Mouse (Mus musculus) embryonic stem cell, embryonic (primary cell): Measurements from ENCODE around the gene Nova2.

Experiments
- CTCF ChIA-PET, 4 experiments: fragments of 300-600 bp in 2 of 4; fragments of 350-600 bp in 2 of 4; sonication (Branson Sonifier 250); formaldehyde crosslinking; loops; one replicate each; lab custom pipeline; 2022; ENCODE audit warnings: inconsistent platforms in 2 of 4; lab: Charles Lee
- POLR2A ChIA-PET, 4 experiments: fragments of 300-600 bp in 2 of 4; fragments of 350-600 bp in 2 of 4; sonication (Branson Sonifier 250); formaldehyde crosslinking; loops; one replicate each; lab custom pipeline; 2022; ENCODE audit warnings: antibody characterized with exemption in 4 of 4, inconsistent platforms in 1 of 4; lab: Charles Lee

Nova2 gene

GRCm38 (mm10) chr7:18925162-18925938 lies at the start of gene Nova2:
TSS of gene Nova2 (plus strand) at chr7:18925888.
- CTCF ChIA-PET = interaction anchor here in 3 of 4 experiments (0.5 to 2.1 kb wide), 18 partner anchors 15 to 424 kb away, joined by 3 to 7 read pairs (median 3); partner anchors contain the start of gene Ccdc61 (in 1 of the 3)

GRCm38 (mm10) chr7:18878691-18879090 lies 47.0 kb upstream of the Nova2 start:
- POLR2A ChIA-PET = no interaction called here
- CTCF ChIA-PET = interaction anchor here in 1 of 4 experiments (0.7 kb wide), 1 partner anchor 28 kb away, joined by 4 read pairs; no protein-coding TSS in a partner anchor

More at GRCm38 (mm10) chr7:18925162-18925938, at the start of gene Nova2:
- POLR2A ChIA-PET = interaction anchor here in 3 of 4 experiments (0.6 to 2.4 kb wide), 19 partner anchors 9 to 314 kb away, joined by 3 to 10 read pairs (median 4); partner anchors contain the start of gene Ccdc61 (in 1 of the 3)

DNA sequence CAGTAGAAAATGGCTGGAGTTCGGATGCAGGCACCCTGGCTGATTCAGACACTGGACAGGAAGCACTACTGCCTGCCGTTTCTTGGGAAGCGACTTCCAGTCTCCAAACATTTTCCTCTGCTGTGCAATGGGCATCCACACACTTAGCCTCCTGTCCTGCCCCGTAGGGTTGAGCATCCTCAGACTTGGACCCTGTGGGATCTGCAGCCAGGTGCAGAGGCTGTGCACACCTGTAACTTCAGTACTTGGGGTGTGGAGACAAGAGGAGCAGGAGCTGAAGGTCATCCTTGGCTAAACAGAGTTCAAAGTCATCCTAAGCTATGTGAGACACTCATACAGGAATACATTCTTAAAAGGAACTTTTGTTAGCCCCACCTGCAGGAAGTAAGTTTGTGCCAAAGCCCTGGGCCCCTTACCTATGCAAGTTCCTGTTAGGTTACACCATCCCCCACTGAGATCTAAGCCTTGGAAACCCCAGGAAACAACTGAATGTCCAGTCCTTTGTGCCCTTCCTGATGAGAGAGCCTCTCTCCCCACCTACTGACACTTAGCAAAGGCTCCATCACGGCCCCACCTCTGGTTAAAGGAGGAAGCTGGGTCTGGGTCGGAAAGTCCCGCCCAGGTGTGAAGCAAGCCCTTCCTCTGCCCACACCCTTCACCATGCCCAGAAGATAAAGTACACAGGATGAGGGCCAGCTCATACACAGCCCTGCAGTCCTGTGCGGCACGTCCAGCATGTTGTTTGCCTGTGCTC lies 41.5 kb upstream of the Nova2 start:
- ChIA-PET POLR2A (interaction anchor here in 3 of 4 experiments (0.5 to 2.3 kb wide), 12 partner anchors 9 to 857 kb away, joined by 3 to 8 read pairs (median 3); no protein-coding TSS in a partner anchor), CTCF (interaction anchor here in 3 of 4 experiments (0.6 to 1.6 kb wide), 7 partner anchors 9 to 373 kb away, joined by 3 to 14 read pairs (median 4); partner anchors contain the start of gene Pglyrp1 (in 1 of the 3))

DNA sequence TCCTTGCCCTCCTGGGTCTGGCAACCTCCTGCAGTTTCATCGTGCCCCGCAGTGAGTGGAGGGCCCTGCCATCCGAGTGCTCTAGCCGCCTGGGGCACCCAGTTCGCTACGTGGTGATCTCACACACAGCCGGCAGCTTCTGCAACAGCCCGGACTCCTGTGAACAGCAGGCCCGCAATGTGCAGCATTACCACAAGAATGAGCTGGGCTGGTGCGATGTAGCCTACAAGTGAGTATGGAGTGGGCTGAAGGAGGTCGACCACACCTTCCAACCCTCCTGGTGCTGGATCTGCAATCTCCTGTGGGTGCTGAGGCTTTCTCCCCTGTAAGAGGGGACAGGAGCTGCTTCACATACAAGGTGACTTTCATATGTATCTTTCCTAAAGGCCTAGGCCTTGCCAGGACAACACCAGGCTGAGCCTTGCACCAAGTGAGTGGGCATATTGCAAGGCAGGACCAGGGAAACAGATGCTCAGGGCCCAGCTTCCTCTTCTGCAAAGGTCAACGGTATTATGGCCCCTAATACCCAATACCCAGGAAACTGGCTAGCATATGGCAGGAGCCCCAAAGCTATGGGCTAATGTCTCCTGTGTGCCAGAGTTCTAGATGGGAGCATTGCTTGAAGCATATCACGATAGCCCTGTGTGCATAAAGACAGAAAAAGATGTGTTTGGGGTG lies 40.8 kb upstream of the Nova2 start:
- POLR2A ChIA-PET = interaction anchor here in 3 of 4 experiments (0.5 to 2.3 kb wide), 15 partner anchors 8 to 856 kb away, joined by 3 to 8 read pairs (median 3); no protein-coding TSS in a partner anchor
- CTCF ChIA-PET = interaction anchor here in 3 of 4 experiments (0.5 to 1.6 kb wide), 8 partner anchors 8 to 373 kb away, joined by 3 to 14 read pairs (median 4); partner anchors contain the start of gene Pglyrp1 (in 1 of the 3)

- POLR2A ChIA-PET = interaction anchor here in 1 of 4 experiments (0.7 to 0.9 kb wide), 2 partner anchors 14 to 75 kb away, joined by 3 to 4 read pairs; no protein-coding TSS in a partner anchor
- CTCF ChIA-PET = interaction anchor here in 1 of 4 experiments (1.0 kb wide), 2 partner anchors 13 to 224 kb away, joined by 3 read pairs; no protein-coding TSS in a partner anchor
These were observed 38.7 kb upstream of the Nova2 start for GRCm38 (mm10) chr7:18886963-18887362.

DNA sequence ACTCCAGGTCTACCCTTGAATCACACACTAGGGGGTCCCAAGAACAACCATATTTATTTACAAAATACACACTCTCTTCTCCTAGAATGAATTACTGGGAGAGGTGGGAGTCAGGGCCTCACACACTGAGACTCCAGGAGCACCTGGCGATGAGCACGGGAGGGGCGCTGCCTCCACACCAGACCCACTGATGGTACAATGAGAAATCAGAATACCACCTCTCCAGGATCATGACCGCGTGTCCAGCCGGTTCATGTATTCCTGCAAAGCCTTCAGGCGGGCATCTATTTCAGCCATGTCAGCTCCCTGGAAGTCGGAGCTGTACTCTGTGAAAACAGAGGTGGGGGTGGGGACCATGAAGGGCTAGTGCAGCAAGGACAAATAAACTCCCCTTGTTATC lies 34.8 kb upstream of the Nova2 start:
- CTCF ChIA-PET = interaction anchor here in 1 of 4 experiments (1.6 to 3.0 kb wide), 3 partner anchors 20 to 224 kb away, joined by 3 to 16 read pairs (median 5); partner anchors contain the start of gene Ccdc61
- POLR2A ChIA-PET = no interaction called here

- CTCF ChIA-PET = interaction anchor here (0.5 to 3.6 kb wide), 50 partner anchors 8 to 272 kb away, joined by 3 to 28 read pairs (median 4); partner anchors contain the start of genes Ccdc61 (in 2 of the 4), Nova2 (in 2 of the 4), Rsph6a (in 2 of the 4) and Dmwd (in 1 of the 4)
These were observed 33.7 kb upstream of the Nova2 start for GRCm38 (mm10) chr7:18891872-18892599.

GRCm38 (mm10) chr7:18893009-18893408 lies 32.7 kb upstream of the Nova2 start:
- POLR2A ChIA-PET = interaction anchor here (0.8 to 1.8 kb wide), 24 partner anchors 9 to 1837 kb away, joined by 3 to 10 read pairs (median 5); partner anchors contain the start of genes Ccdc61 (in 2 of the 4), Fbxo46 (in 1 of the 4), Mypop (in 1 of the 4) and Nanos2 (in 1 of the 4)
- CTCF ChIA-PET = interaction anchor here (0.6 to 3.6 kb wide), 19 partner anchors 9 to 1890 kb away, joined by 3 to 28 read pairs (median 4); partner anchors contain the start of genes Ccdc61 (in 2 of the 4), Nova2 (in 2 of the 4), Rsph6a (in 2 of the 4) and Foxa3 (in 1 of the 4)

More at GRCm38 (mm10) chr7:18891872-18892599, 33.7 kb upstream of the Nova2 start:
- POLR2A ChIA-PET = interaction anchor here in 2 of 4 experiments (0.9 to 1.8 kb wide), 7 partner anchors 19 to 201 kb away, joined by 3 to 9 read pairs (median 6); partner anchors contain the start of genes Foxa3 (in 1 of the 2), Nova2 (in 1 of the 2) and Six5 (in 1 of the 2)

- CTCF ChIA-PET = interaction anchor here (0.5 to 3.6 kb wide), 20 partner anchors 8 to 1891 kb away, joined by 3 to 28 read pairs (median 4); partner anchors contain the start of genes Rsph6a (in 2 of the 4), Ccdc61 (in 1 of the 4), Foxa3 (in 1 of the 4) and Nova2 (in 1 of the 4)
- POLR2A ChIA-PET = interaction anchor here (0.5 to 1.8 kb wide), 27 partner anchors 8 to 1838 kb away, joined by 3 to 10 read pairs (median 5); partner anchors contain the start of genes Ccdc61 (in 2 of the 4), Fbxo46 (in 1 of the 4), Mypop (in 1 of the 4) and Nanos2 (in 1 of the 4)
These were observed 31.8 kb upstream of the Nova2 start for GRCm38 (mm10) chr7:18893651-18894430.

- ChIA-PET CTCF (interaction anchor here in 1 of 4 experiments (0.6 to 1.8 kb wide), 3 partner anchors 9 to 196 kb away, joined by 4 to 6 read pairs (median 5); partner anchors contain the start of gene Ccdc61), POLR2A (interaction anchor here in 2 of 4 experiments (0.9 to 1.7 kb wide), 3 partner anchors 12 to 97 kb away, joined by 3 to 4 read pairs (median 3); partner anchors contain the start of gene Ccdc61 (in 1 of the 2))
These were observed 29.2 kb upstream of the Nova2 start for GRCm38 (mm10) chr7:18896536-18896935.

- CTCF ChIA-PET = interaction anchor here in 2 of 4 experiments (0.6 to 1.2 kb wide), 2 partner anchors 14 to 36 kb away, joined by 3 read pairs; no protein-coding TSS in a partner anchor
- POLR2A ChIA-PET = interaction anchor here in 3 of 4 experiments (0.6 to 4.1 kb wide), 3 partner anchors 10 to 16 kb away, joined by 3 to 20 read pairs (median 9); partner anchors contain the start of gene Ccdc61 (in 2 of the 3)
These were observed 25.2 kb upstream of the Nova2 start for GRCm38 (mm10) chr7:18900513-18900912.

DNA sequence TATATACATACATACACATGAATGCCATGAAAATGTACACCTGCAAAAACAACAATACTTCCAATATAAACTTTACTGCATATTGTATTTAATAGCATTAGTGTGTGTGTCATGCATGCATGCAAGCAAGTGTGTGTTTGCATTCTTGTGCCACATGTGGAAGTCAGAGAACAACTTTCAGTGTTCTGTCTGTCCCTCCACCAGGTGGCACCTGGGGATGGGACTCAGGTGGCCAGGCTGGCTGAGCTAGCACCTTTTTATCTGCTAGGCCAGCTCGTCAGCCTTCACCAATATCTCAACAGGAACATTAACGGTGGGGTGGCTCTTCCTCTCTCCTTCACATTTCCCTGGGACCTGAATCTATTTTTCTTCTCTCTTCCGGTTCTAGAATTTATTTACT lies 23.2 kb upstream of the Nova2 start:
- ChIA-PET CTCF (interaction anchor here in 1 of 4 experiments (1.1 kb wide), 1 partner anchor 14 kb away, joined by 3 read pairs; no protein-coding TSS in a partner anchor), POLR2A (interaction anchor here (0.7 to 4.1 kb wide), 6 partner anchors 8 to 125 kb away, joined by 3 to 20 read pairs (median 3); partner anchors contain the start of genes Ccdc61 (in 1 of the 4) and Mypop (in 1 of the 4))

DNA sequence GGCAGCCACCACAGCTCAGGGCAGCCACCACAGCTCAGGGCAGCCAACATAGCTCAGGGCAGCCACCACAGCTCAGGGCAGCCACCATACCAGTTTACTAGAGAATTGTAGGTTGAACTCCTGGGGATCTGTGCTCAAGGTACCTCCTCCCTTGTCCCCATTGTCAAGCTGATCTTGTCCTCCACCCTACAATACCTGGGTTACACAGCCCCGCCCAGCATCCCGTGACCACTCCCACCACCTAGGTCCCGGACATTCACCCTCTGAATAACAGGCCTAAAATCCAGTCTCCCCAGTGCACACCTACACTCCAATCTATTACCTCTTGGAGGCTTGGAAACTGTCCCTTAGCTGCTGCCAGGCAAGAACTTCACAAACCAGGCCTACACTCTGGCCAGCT lies 20.7 kb upstream of the Nova2 start:
- CTCF ChIA-PET = interaction anchor here (0.6 to 3.6 kb wide), 10 partner anchors 8 to 168 kb away, joined by 3 to 24 read pairs (median 5); partner anchors contain the start of gene Nova2 (in 1 of the 4)
- POLR2A ChIA-PET = interaction anchor here in 3 of 4 experiments (0.6 to 2.5 kb wide), 11 partner anchors 11 to 188 kb away, joined by 3 to 10 read pairs (median 4); partner anchors contain the start of genes Mypop (in 1 of the 3) and Nova2 (in 1 of the 3)

GRCm38 (mm10) chr7:18909797-18910196 lies 15.9 kb upstream of the Nova2 start:
- POLR2A ChIA-PET = interaction anchor here in 2 of 4 experiments (0.7 to 4.0 kb wide), 13 partner anchors 9 to 183 kb away, joined by 3 to 20 read pairs (median 4); partner anchors contain the start of gene Mypop (in 1 of the 2)
- CTCF ChIA-PET = interaction anchor here in 2 of 4 experiments (0.6 to 1.5 kb wide), 5 partner anchors 13 to 558 kb away, joined by 3 to 16 read pairs (median 4); partner anchors contain the start of gene Nova2 (in 1 of the 2)
